Mouse (Mus musculus) embryo, embryonic 11.5 days (tissue): ENCODE data around the gene Daam2.
A peak's percentile ranks its signal among the peaks of the same experiment; 100 is the strongest.

Experiments used
- DNase-seq: peaks from one replicate; pipeline ENCODE4 v3.0.0-alpha.2; 2012; ENCODE audit warnings: low read depth, low spot score

Daam2 gene

GRCm38 (mm10) chr17:49432071-49432711 lies 132.0 kb downstream of the Daam2 start:
- no peak for DNase-seq

DNA sequence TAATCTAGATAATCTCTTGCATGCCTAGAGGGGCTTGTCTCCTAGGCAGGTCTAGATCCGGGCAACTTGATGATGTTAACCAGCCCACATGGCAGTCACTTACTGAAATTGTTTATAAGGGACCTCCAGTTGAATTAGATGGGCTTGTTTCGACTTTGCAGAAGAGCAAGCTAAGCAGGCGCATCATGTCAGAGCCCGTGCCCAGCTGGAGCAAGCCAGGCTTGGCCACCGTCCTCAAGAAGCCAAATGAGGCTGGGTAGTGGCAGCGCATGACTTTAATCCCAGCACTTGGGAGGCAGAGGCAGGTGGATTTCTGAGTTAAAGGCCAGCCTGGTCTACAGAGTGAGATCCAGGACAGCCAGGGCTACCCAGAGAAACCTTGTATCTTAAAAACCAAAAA lies 133.0 kb downstream of the Daam2 start:
- DNase-seq, result no peak

GRCm38 (mm10) chr17:49430136-49430535 lies 134.0 kb downstream of the Daam2 start:
- no peak for DNase-seq

GRCm38 (mm10) chr17:49429471-49430129 lies 134.5 kb downstream of the Daam2 start:
- no peak for DNase-seq

DNA sequence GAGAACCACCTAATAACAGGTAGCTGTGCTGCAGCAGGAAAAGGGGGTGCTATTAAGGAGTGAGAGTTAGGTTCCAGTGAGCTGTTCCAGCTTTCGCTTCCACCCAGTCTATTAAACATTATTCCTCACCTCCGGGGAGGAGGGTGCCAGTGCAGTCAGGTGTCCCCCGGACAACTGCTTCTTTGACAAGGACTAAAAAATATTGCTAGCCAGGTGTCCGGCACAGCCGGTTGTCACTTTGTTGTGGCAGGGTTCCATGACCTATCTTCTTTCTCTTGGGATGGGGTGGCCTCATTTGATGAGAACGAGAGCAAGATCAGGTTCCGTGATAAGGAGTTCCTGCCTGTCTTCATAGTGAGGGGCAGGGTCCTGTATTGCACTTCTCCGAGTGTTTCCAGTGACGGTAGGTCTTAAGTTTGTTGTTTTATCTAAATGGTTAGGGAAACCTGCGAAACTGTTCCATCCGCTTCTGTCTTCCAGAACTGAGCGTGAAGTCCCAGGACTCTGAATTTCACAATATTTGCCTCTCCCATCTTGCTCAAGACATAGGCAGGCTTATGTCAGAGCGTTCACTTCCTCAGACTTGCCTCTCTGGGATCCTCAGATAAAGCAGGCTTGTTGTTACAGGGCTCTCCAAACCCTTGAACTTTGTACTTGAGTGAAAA lies 135.3 kb downstream of the Daam2 start:
- no peak for DNase-seq

DNA sequence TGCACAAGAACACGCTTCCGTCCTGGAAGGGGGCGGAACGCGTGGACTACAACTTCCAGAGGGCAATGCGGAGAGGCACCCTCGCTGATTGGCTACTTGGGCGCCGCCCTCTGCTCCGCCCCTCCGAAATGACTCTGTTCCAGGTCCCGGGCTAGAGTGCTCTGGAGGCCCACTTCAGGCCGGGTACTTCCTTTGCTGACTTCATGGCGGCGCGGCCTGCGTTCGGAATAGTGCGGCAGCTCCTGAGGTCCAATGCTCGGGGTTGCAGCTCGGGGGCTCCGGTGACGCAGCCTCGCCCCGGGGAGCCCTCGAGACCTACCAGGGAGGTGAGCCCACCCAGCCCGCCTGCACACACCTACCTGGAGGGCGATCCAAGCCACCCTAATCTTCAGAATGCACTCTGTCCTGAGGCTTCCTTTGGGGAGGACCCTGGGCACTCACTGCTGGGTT lies 135.9 kb downstream of the Daam2 start, which contains the start of gene Mocs1:
TSS of gene Mocs1 (plus strand) at position 124 of the 450 bp plus-strand sequence.
- peak; percentile 88 for DNase-seq

DNA sequence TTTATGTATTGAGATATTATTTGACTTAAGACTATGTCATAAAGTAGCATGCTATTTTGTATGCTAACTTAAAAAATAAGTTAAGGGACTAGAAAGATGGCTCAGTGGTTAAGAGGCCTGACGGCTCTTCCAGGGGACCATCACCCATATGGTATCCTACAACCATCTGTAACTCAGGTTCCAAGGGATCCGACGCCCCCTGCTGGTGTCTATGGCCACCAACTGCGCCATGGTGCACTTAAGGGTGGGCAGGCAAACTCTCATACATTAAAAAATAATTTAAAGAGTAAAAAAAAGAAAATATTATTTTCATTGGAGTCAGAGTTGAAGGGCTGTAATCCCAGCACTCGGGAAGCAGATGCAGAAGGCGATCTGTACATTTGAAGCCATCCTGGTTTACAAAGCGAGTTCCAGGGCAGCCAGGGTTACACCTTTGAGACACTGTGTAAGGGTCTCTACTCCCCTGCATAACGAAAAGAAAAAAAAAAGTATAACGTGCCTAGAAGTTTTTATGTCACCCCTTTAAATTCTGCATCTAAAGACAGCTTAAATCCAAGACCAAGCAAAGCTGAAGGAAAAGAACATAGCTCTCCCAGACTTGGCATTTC lies 136.4 kb downstream of the Daam2 start:
- DNase-seq, result no peak

- no peak for DNase-seq
These were observed 140.3 kb downstream of the Daam2 start for GRCm38 (mm10) chr17:49423872-49424271.

DNA sequence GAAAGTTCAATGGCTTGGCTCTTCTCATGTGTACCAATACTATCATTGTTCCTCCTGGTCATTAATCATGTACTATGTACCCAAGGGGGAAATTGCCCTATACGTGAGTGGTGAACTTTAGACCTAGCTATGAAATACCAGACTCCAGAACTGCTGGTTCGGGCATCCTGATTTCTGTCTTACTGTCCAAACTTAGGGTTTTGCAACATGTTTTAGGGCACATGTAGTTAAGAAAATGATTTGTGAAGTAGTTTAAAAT lies 141.1 kb downstream of the Daam2 start:
- DNase-seq, result no peak

DNA sequence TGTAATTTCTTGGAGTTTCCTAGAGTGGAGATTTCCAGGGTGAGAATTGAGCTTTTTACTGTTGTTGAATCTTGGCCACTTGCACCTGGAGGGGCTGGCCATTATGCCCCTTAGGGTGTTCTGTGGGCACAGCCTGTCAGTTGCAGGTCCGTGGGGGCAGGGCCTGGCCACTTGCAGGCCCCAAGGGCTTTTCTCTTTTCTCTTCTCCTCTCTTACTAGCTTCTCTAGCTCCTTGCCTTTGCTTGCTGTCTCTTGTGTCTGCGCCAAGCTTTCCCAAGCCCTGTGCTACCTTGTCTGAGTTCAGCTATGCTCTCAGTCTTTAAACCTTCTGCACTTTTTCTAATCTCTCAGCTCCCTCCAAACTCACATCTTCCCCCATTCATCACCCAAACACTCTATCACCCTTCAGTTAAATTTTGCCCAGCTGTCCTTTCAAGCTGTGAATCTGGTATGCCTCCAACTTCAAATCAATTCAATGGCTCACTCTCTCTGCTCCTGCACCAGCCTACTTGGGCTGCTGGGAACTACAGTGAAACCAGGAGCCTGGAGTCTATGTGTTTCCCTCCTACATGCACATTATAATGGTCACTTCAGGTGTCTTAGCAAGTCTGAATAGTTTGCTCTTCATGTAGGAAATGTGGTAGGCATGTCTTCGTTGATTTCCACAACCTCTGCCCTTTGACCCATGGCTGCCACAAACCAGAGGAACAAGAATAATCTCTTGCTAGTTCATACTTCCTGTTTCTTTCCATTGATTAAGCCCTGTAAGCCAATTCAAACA lies 141.7 kb downstream of the Daam2 start:
- no peak for DNase-seq

DNA sequence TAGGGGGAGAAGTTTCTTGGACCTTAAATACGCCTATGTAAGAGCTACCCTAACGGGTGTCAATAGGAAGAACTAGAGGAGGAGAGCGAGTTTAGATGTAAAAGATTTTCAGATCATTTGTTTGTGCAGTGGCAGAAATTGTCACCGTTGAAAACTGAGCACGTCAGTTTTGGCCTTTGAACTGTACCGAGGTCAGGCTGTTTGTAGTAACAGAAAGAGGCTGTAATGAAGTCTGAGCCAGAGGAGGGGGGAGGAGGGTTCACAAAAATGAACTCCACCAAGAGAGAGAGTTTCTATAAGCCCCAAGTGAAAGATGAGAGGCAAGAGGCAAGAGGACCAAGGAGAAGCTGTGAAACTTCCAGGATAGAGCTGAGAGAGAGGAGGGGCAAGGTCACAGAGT lies 144.3 kb downstream of the Daam2 start:
- DNase-seq, result no peak

DNA sequence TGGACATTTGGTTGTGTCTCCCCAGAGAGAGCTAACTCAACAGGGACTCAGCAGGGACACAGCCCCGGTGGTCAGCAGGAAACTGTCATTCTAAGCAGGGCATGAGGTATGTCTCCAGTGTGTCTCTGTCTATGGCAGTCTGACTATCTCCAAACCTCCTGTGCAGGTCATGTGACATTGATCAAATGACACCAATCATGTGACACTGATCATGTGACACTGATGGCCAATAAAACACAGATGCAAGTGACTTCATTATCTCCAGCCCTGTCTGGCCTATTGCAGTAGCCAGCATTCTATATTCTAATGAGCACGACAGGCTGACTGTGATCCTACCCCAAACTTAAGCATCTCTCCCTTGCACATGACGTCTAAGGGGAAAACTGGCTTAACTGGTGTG lies 147.9 kb downstream of the Daam2 start:
- no peak for DNase-seq

- DNase-seq, result no peak
These were observed 150.6 kb downstream of the Daam2 start for GRCm38 (mm10) chr17:49413554-49413953.

DNA sequence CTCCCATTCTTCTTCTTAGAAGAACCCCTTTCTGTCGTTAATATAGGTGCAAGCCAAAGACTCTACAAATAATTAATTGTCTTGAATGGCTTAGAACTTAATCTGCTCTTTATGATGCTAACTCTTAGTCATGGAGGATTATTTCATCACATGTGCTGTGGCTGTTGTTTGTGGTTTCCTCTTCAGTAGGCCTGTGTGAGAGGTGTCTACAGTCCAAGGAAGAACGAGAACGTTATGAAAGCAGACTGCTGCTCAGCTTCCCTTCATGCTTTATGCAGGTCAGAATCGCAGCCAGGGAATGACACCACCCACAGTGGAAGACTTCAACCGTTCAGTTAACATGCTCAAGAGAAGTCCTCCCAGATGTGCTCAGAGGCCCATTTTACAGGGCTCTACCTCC lies 151.2 kb downstream of the Daam2 start:
- DNase-seq, result no peak
